Mouse (Mus musculus) cerebellum, adult 9-10 months (tissue): ENCODE results near the gene Sp9.

Source experiments
- DNase-seq: peaks from one replicate; pipeline ENCODE4 v3.0.0; 2022

Sp9 gene

DNA sequence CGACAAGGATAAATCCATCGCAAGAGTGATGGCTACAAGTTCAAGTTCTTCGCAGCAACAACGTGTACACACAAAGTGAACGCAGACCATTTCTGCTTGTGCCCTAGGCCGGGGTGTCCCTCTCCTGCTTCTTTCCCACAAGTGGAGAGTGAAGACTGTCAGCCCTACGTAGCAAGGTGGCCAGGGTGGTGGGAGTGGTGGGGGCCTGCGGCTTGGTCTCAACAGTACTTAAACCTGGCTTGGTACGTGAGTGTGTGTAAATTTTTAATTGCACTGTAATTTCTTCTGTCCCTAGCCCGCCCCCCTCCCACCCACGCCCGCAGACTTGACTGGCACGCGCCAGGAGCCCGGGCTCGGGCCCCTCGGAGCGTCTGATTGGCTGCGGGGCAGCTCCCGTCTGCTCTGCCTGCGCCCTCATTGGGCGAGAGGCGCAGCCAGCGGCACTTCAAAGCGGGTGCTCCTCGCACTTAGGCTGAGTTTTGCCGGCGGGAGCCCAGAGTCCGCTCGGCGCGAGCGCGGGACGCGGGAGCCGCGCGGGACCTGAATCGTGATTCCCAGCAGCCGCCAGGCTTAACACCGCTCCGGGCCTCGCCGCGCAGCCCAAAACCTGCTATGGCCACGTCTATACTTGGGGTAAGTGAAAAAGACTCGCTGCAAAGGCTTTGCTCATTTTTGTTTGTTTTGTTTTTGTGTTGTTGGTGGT lies at the start of gene Sp9:
TSS of gene Sp9 (plus strand) at position 467 of the 703 bp plus-strand sequence.
- no peak for DNase-seq

DNA sequence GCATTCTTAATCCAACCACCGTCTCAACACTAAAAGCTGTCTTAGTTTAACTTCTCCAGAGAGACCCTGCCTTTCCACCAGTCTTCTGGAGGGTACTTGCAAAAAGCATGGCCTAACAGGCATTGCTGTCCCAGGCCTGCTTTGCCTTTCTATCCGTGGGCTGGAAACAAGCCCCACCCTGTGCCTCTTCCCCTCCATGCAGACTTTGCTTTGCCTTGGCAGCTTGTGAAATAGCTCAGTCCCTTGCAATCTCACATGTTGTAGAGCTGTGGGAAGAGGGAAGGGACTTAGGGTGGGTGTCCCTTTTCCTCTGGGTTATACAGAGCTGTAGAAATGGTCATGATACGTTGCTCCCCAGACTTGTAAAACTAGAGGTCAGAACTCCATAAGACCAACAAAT lies 40.6 kb upstream of the Sp9 start:
- no peak for DNase-seq

DNA sequence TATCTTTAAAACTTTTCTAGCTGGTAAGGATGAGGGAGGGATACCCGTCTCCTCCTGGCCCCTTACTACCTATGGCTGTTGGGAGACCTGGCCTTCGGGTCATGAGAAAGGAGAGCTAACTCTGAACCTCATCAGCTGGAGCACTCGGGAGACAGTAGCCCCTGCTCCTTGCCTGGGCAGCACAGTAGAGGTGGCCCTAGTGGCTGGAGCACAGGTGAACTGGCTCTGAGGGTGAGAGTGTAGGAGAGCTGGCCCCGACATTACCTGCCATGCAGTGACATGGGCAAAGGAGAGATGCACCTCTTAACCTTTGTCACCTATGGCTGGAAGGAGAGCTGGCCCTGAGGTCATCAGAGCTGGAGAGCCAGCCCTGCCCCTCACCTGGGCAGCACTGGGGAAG lies 30.4 kb upstream of the Sp9 start:
- DNase-seq = no peak

DNA sequence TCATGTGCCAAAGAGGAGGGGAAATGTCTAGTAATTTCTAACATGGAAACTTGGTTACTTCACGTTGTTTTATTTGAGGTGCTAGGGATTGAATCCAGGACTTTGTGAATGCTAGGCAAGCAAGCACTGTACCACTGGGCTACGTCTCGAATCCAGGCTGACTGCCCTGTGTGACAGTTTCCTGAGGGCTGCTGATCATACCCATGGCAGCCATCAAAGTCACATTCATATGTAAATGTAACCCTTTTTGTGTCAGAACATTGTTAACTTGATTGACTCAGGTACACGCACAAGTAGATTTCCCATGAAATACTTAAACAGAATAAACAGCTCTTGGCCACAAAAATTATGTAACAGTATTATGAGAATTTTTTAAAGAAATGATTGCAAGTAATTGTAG lies 23.0 kb upstream of the Sp9 start:
- no peak for DNase-seq

DNA sequence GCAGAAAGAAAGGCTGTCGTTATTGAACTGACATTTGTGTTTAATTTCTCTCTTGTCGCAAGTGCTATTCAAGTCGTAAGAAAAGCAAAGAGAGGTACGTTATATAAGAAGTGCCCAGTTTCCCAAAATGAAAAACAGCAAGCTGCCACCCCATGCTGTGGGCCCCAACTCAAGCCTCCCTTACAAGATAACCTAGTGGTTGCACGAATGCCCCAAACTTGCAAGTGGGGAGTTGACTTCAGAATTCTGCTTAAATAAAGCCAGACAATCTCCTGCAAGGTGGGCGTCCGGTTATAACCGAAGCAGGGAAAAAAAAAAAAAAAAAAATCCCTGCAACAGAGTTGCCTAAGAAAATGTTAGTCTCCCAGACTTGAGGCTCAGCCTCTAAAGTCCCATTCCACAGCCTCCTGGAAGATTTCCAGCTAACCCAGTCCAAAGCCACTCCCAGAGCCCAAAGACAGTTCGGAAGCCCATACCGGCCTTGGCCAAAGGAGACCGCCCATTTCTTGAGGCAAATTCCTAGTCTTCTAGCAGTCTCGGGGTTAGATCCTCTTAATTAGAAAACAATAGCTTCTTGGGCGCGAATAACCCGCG lies 8.5 kb upstream of the Sp9 start:
- DNase-seq = no peak

DNA sequence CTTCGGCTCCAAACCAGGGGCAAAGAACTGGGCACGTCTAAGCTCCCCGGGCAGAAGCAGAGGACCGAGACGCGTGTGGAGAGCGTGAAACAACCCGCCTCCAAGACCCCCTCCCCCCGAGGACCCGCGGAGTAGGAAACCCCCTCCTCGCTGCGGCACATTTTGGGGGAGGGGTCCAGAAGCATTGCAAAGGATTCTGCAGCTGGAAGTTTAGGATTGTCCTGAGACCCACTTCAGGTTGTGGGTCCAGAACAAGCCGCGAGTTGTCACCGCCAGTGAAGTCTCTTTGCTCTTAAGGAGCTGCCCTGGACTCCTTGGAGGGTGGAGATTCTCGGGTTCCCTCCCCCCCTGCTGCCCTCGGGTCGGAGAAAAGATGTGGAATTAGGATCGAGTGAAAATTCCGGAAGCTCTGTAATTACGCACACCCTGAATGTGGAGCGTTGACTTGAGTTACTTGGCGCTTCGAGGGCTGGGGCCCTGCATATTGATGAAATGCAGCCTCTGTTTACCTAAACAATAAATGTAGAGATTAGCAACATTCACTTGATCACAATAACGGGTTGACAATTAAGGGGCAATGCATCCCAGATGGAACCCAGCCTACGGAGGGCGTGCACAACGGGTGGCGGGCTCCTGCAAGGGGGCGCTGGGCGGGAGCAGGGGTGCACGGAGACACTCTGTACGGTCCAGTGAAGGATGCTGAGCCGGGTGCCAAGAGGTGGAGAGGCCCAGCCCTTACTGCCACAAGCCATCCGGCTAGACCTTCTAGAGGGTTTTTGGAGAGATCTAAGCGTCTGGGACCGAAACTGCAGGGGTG lies 7.7 kb upstream of the Sp9 start:
- no peak for DNase-seq

DNA sequence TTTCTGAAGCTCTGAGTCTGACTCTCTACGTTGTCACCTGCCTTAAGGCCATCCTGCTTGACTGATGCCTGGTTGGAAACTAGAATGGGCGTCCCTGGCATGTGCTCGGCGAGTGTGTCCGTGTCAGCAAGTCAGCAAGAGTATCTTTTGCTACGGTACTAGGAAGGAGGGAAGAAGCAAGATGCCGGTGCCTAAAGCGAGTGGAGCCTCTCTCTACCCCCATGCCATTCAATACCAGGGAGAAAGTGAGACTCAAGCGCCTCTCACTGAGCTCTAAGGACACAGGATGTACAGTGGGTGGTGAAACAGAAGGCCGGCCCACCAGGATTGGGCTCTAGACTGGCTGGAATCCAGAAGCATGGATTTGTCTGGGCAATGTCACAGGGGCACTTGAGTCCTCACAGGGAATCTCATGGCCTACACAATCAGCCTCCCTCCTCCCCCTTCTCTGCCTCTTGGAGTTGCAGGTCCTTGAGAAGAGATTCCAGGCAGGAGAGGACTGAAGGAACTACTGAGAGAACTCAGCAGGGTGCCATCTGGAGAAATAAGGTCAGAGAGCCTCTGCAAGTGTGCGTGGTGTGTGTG lies 7.0 kb upstream of the Sp9 start:
- DNase-seq = no peak

DNA sequence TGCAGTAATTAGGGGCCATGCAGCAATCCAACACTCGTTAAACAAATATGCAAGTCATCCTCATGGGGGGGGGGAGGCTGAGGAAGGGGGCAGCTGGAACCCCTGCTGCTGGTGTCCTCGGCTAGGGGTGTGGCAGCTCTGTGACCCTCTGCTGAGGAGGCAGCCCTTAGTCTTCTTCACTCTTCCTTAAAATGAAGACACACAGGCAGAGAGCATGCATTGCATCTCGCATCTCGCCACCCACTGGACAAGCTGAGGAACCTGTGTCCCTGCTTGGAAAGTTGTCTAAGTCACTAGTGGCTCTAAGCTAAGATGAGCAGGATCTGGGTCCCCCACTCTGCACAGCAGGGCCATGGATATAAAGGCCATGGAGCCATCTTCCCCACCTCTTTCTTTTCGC lies 5.7 kb upstream of the Sp9 start:
- DNase-seq = no peak

DNA sequence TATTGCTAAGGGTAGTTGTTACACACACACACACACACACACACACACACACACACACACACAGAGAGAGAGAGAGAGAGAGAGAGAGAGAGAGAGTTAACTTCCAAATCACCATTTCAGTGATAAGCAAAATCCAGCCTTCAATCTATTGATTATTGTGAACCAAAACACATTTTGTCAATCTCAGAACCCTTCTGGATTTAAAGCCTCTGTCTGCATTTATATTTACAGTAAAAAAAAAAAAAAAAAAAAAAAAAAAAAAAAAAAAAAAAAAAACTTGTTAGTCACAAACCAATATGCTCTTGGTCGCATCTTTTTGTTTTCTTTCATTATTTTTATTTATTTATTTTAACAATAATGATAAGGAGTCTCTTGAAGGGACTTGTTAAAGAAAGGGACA lies 5.1 kb upstream of the Sp9 start:
- no peak for DNase-seq

DNA sequence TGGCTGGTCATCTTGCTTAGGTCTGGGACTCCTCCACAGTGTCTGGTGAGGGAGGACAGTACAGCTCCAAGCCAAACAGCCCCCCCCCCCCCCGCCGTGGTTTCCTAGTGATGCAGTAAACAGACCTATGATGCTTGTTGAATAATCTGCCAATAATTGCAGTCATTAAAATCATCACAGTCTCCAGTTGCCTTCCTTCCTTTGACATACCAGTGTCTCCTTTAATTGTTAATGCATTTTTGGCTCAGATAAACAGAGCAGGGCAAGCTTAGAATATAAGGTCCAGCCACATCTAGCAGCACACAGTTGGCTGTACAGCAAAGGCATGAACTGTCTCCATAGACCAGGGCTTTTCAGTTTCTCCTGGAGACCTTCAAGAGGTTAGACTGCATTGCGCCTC lies 4.5 kb upstream of the Sp9 start:
- DNase-seq = no peak

DNA sequence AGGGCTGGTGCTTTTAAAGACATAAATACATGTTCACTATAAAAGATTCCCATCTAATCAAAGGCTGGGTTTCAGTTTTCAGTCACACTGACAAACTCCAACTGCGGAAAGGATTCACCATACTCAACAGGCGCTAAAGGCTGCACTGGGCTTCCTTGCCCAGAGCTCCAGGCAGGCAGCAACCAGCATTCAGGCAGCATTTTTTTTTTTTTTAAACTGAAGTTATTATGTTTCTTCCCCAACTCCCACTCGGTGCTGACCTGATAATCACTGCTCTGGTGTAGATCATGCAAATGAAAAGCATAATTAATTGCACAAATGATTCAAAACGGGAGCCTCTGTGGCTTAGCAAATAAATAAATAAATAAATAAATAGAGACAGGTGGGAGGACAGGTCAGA lies 3.9 kb upstream of the Sp9 start:
- no peak for DNase-seq

DNA sequence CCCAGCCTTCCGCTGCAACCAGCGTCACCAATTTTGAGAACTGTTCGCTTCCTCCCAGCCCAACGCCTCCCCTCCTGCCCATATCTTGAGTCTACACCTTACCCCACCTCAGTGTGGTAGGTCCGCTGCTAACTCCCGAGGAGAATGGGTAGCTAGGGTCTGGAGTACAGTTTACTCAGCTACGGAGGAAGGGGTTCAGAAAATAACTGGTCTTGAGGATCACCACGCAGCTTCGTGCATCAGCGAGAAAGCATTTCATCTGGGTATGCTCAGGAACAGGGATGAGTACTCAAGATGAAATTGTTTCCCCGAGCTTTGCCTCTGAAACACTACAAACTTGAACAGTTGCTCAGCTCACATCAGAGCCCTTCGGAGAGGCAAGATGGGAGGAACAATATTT lies 3.4 kb upstream of the Sp9 start:
- no peak for DNase-seq

DNA sequence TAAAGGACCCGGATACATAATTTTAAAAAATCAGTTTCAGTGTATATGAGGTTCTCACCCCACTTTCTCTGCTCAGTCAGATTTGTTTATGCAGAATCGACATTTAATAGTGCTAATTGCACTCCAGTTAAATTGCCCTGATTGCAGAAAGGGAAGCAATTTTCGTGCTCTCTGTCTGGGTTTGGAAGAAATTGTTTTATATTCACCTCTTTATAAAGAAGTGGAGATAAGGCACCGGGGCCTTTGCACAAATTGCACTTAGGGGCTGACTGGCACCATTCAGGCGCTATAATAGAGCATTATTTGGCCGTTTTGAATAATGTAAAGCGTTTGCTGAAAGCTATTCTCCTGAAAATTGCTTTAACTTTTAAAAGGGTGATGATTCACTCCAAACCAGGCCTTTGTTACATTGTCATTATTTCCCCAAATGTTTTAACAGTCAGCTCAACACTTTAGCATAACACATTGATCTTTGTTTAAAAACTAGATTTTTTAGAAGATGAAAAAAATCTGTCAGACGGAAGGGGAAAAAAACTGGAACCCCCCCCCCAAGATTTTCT lies 2.8 kb upstream of the Sp9 start:
- DNase-seq = no peak

DNA sequence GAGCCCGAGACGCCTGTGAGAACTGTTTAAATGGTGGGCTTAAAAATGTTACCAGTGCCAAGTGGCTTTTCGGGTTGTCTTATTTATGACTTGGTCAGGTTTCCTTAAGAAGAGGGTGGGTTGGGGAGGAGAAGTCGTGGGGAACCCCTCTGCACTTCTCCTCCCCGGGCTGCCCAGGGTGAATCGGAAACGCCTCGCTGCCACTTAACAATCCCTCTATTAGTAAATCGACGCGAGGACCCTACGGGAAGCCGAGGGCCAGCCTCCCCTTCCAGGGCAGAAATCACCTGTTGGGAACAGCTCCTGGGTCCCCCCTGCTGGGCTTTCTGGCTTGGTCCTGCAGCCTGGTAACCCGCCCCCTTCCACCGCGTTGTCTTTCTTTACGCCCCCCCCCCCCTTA lies 2.1 kb upstream of the Sp9 start:
- DNase-seq = no peak

DNA sequence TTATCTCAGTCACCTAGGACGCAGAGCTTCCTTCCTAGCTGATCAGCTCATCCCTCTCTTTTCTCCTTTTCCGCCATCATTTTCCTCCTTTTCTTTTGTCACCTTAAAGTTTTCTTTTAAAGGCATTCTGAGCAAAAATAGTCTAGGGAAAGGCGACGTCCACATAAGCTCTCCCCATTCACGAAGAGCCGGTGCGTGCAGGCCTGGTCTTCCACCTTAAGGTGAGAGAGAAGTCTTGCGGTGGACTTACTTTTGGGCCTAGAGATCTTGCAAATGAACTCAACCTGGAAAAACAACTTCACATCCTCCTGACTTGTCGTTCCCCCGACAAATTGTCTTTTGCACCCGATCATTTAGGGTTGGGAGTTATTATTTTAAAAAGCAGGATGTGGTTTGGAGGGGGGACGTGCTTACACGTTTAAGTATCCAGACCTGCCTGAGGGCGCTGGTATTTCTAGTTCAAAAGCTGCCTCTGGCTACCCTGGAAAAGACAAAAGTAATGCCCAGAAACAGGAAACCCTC lies 1.6 kb upstream of the Sp9 start:
- DNase-seq = no peak

DNA sequence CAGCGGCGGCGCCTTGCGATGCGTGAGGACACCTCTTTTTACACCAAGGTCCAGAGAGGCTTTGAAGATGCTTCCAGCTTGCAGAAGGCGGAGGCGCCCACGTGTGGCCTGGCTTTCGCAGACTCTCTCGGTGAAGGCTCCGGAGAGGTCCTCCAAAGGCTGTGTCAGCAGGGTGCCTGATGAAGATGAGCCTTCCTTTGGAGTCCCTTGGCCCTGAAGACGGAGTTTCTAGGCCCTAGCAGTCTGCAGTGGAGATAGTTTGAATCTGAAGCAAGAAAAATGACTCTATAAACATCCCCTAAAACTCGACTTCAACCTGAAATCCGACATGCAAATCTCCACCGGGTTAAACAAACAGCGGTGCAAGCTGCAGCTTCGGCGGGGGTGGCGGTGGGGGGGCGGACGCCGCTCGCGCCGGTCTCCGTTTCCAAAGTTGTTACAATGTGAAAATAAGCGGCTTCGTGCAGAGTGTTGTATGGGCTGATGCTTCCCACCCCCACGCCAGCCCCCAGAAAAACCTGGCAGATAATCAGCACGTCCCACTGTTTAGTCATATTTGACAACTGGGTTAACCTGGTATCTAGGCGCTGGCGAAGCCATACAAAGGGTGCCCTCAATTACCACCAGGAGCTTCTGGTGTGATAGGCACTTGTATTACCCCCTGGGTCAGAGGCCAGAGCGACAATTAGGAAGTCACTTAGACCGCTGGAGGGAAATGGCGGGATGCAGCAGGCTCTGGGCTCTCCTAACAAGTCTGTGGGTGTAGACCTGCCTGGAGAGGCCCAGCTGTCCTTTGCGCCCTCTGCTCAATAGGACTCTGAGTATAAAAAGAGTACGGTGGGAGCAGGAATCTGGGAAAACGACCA lies 899 bp upstream of the Sp9 start:
- DNase-seq = no peak

DNA sequence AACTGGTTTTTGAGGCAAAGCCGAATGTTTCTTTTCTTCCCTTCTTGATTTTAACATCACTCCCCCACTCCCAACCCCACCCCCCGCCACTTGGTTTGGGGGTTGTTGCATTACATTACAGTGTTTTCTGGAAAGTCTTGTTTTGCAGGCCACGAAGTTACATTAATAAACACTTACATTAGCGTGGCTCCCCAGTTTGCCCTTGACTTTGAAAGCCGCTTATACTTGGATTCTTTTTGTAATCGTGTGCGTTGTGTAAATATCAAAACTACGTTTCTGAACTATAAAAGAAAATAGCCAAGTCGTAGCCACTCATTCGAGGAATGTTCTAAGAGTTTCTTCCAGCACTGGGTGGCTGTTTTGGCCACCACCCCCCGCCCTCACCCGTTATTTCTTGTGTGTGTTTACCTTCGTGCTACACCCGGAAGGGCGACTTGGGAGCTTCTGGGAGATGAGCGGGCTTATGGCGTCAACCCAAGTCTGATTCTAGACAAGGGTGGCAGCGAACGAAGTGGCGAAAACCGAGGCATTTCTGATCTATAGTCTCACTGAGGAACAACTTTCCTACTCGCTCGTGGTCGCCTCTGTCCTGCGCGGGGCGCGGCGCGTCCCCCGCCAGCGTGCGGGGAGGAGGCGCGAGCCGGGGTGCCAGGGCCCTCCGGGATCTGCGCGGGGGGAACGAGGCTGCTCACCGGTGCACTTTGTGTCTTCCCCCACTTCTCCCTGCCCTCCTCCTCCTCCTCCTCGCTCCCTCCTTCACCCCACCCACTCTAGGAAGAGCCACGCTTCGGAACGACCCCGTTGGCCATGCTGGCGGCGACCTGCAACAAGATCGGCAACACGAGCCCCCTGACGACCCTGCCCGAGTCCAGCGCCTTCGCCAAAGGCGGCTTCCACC lies 875 bp downstream of the Sp9 start:
- peak; percentile 14 for DNase-seq

DNA sequence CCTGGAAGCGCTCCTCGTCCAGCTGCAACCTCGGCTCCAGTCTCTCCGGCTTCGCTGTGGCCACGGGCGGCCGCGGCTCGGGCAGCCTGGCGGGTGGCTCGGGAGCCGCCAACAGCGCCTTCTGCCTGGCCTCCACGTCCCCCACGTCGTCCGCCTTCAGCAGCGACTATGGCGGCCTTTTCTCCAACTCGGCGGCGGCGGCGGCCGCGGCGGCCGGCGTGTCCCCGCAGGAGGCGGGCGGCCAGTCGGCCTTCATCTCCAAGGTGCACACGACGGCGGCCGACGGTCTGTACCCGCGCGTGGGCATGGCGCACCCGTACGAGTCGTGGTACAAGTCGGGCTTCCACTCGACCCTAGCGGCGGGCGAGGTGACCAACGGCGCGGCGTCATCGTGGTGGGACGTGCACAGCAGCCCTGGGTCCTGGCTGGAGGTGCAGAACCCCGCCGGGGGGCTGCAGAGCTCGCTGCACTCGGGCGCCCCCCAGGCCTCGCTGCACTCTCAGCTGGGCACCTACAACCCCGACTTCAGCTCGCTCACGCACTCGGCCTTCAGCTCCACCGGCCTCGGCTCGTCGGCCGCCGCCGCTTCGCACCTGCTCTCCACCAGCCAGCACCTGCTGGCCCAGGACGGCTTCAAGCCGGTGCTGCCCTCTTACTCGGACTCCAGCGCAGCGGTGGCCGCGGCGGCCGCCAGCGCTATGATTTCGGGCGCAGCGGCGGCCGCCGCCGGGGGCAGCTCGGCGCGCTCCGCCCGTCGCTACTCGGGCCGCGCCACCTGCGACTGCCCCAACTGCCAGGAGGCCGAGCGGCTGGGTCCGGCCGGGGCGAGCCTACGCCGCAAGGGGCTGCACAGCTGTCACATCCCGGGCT lies 1.8 kb downstream of the Sp9 start:
- no peak for DNase-seq

DNA sequence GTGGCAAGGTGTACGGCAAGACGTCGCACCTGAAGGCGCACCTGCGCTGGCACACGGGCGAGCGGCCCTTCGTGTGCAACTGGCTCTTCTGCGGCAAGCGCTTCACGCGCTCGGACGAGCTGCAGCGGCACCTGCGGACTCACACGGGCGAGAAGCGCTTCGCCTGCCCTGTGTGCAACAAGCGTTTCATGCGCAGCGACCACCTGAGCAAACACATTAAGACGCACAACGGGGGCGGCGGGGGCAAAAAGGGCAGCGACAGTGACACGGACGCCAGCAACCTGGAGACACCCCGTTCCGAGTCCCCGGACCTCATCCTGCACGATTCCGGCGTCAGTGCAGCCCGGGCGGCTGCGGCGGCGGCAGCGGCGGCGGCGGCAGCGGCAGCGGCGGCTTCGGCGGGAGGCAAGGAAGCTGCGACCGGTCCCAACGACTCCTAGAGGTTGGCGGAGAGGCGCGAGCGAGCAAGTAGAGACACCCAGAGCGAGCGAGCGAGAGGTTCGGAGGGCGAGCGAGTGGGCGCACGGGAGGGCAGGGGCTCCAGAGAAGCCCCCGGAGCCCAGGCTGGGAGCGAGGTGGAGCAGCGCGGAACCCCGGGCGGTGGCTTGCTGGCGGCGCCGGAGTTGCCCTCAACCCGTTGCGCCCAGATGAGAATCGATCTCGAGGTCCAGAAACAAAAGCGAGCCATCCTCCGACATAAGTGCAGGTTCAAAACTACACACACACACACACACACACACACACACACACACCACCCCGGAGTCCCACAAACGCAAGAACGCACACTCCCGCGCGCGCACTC lies 2.6 kb downstream of the Sp9 start:
- no peak for DNase-seq
